Mouse (Mus musculus) neural tube, embryonic 15.5 days (tissue): ENCODE results near the gene B230118H07Rik. TPM values are rescaled to one million over a fixed set of nuclear protein-coding genes. Genes with fewer than 3 reads are reported as not detected.
A peak's percentile ranks its signal among the peaks of the same experiment; 100 is the strongest.

Source experiments
- ATAC-seq: fragments of 200-750 bp; cut with Nextera tagmentation; 2 replicates; pipeline ENCODE4 v1.8.0; 2017; ENCODE audit warnings: mild to moderate bottlenecking, moderate TSS enrichment, moderate library complexity; ENCODE audit not compliant: low FRiP score
- H3K27ac ChIP-seq: fragments of 300-500 bp; sonication (generic); replicated peaks from 2 replicates; pipeline ENCODE4 v1.5.1; 2015; ENCODE audit warnings: mild to moderate bottlenecking, inconsistent platforms
- H3K27me3 ChIP-seq: fragments of 300-500 bp; sonication (generic); replicated peaks from 2 replicates; pipeline ENCODE4 v1.6.1; 2015; ENCODE audit warnings: inconsistent platforms
- H3K36me3 ChIP-seq: fragments of 300-500 bp; sonication (generic); 2 replicates; pipeline ENCODE4 v1.6.1; 2015; ENCODE audit warnings: inconsistent platforms
- H3K4me1 ChIP-seq: fragments of 300-500 bp; sonication (generic); 2 replicates; pipeline ENCODE4 v1.6.1; 2015; ENCODE audit warnings: inconsistent platforms
- H3K4me2 ChIP-seq: fragments of 300-500 bp; sonication (generic); 2 replicates; pipeline ENCODE4 v1.6.1; 2015; ENCODE audit warnings: inconsistent platforms, mild to moderate bottlenecking, moderate library complexity
- H3K4me3 ChIP-seq: fragments of 300-500 bp; sonication (generic); replicated peaks from 2 replicates; pipeline ENCODE4 v1.5.1; 2015; ENCODE audit warnings: mild to moderate bottlenecking, inconsistent platforms
- H3K9ac ChIP-seq: fragments of 300-500 bp; sonication (generic); replicated peaks from 2 replicates; pipeline ENCODE4 v1.6.1; 2015; ENCODE audit warnings: mild to moderate bottlenecking, inconsistent platforms
- H3K9me3 ChIP-seq: fragments of 300-500 bp; sonication (generic); replicated peaks from 2 replicates; pipeline ENCODE4 v1.6.1; 2016; ENCODE audit warnings: inconsistent platforms
- whole genome bisulfite sequencing: fragments of 180-500 bp; shearing (Covaris S2); methylation state at CpG from one replicate; pipeline ENCODE4 v1.1.7; 2015; ENCODE audit warnings: mixed read lengths; 5-methylcytosine and 5-hydroxymethylcytosine counted together
- polyA plus RNA-seq: library from polyadenylated mRNA; unstranded; fragments of >200 nt; fragmentation: Nextera tagmentation; extraction: Ambion mirVana; gene quantifications from 2 replicates; pipeline ENCODE4 v1.2.1, GENCODE M21; 2015

B230118H07Rik gene
- polyA plus RNA-seq, 1 experiment from 2014 or later, result 50.1 TPM

DNA sequence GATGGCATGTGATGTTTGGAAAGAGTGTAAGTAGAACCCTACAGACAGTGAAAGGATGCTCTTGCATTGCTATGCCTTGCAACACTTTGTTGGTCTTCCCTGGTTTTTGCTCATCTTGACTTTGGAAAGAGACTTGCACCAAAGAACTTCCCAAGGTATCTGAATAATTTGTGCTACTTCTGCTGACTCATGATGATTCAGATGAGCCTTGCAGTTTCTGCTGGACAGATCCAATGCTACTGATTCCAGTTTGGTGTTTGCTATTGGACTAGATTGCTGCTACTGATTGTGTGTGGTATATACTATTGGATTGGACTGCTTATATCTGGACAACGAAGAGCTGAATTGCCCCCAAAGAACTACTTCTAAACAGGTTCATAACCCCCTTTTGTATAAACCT is 46.2 kb downstream of the B230118H07Rik start:
- Histone ChIP-seq H3K36me3 (no peaks in the 10 kb centered on the region), H3K4me1 (peaks cover 17% of the 10 kb centered on the region), H3K27ac (no peak overlapping the region), H3K4me2 (no peak overlapping the region), H3K27me3 (no peaks in the 10 kb centered on the region), H3K9me3 (no peaks in the 10 kb centered on the region), H3K4me3 (no peak overlapping the region), H3K9ac (no peak overlapping the region)
- 91% methylated on average over 1 of the region's 1 CpGs for WGBS
- ATAC-seq, result no peak

DNA sequence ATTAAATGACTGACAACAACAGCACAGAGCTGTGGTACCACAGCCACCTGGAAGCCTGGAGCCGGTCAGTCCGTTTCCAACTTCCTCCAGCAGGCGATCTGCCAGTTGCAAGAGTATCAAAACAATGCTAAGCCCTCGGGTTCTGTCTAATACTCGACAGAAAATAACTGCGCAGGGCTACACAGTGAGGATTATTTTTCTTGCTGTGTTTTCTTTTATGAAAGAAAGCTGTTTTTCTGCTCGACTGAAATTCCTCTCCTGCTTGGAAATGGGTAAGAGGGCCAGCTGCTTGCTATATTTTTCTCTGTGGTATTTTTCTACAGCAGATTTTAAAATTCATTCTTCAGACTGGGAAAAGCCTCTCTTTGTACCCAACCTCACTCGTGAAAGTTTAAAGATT is 48.6 kb downstream of the B230118H07Rik start:
- Histone ChIP-seq H3K9me3 (no peaks in the 10 kb centered on the region), H3K27ac (no peak overlapping the region), H3K4me3 (no peak overlapping the region), H3K9ac (no peak overlapping the region), H3K36me3 (no peaks in the 10 kb centered on the region), H3K4me1 (peaks cover 21% of the 10 kb centered on the region), H3K4me2 (no peak overlapping the region), H3K27me3 (no peaks in the 10 kb centered on the region)
- no peak for ATAC-seq
- 30% methylated on average over 8 of the region's 8 CpGs for WGBS

DNA sequence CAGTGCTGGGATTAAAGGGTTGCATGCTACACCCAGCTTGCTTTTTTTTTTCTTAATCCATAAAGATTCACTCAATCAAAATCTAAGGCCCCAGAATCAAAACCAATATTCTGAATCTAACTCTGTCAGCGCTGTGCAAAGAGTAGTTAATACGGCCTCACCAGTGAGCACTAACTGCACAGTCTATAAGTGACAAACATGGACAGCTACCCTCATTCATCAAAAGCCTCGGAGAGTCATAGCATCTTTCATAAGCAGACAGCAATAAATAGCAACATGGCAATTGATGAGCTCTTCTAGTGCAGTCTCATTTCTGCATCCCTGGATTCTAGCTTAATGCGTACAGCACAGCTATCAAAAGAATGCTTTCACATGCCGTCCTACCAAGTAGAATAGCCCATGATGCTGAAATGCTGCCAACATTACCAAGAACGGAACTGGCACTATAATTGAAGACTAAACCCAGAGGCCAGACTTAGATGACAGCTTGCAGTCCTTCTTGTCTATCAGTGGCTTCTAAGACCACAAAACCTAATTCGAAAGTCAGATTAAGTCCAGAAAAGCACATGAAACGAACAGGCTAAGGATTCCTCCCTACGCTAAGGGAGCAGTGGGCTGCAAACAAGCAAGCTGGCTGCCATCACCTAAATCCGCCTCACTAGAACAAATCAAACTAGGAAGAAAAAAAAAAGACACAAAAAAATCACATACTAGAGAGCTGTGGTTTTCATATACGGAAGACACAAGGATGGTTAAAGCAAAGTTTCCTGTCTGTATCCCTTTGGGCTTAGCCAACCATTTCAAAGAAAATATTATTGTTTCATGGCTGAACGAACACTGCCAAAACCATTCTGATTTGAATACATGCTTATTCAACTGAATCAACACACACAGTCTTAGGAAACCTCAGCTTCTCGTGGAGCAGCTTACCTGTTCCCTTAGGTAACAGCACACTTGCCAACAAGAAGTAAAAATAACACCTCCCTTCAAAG is 50.8 kb downstream of the B230118H07Rik start:
- ATAC-seq, result peak; percentile 28; the same call in 1 of the 2 replicates
- WGBS, result 40% methylated on average over 13 of the region's 13 CpGs
- Histone ChIP-seq H3K4me2 (peak overlapping the region; percentile 30), H3K36me3 (no peaks in the 10 kb centered on the region), H3K27ac (peak overlapping the region; percentile 10; the same call in 1 of the 2 replicates), H3K9ac (no peak overlapping the region), H3K4me1 (peaks cover 21% of the 10 kb centered on the region), H3K4me3 (no peak overlapping the region), H3K9me3 (no peaks in the 10 kb centered on the region), H3K27me3 (no peaks in the 10 kb centered on the region)

DNA sequence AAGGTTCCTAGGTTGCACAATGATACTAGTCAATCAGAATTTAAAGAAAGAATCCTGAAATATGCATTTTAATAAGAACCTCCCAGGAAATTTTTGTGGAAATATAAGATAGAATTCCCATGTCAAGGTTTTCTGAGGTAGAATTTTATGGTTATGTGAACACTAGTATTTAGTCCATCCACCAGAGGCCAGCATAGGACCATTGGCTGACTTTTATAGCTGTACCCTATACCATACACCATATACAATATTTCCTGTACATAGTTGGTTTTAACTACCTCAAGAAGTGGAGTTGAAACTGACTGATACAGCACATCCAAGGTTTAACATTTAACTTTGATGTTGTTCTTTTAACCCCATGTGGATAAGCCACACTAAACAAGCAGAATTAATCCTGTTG is 52.1 kb downstream of the B230118H07Rik start:
- no peak overlapping the region for H3K27ac ChIP-seq
- ATAC-seq, result no peak
- no peak overlapping the region for H3K9ac ChIP-seq
- H3K4me1 ChIP-seq, result peaks cover 30% of the 10 kb centered on the region
- no peak overlapping the region for H3K4me3 ChIP-seq
- no peak overlapping the region for H3K4me2 ChIP-seq
- no peaks in the 10 kb centered on the region for H3K9me3 ChIP-seq
- no peaks in the 10 kb centered on the region for H3K27me3 ChIP-seq
- no peaks in the 10 kb centered on the region for H3K36me3 ChIP-seq

DNA sequence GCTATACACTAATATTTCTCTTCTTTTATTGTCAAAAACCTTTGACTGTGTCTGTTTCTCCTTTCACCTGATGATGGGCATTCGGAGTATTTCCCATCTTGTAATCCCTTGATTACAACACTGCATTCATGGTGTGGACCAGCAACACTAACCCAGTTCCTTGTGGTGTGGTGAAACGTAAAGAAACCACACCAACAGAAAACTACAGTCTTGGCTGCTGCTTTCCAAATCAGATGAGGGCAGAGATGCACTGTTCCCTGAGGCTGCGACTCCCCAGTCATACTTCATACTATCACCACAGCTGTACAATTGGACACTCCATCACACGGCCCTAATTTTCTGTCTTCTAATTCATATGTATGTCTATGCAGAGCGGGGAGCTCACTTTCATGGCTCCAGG is 54.7 kb downstream of the B230118H07Rik start:
- Histone ChIP-seq H3K4me2 (no peak overlapping the region), H3K27ac (no peak overlapping the region), H3K36me3 (no peaks in the 10 kb centered on the region), H3K9me3 (no peaks in the 10 kb centered on the region), H3K4me1 (peaks cover 37% of the 10 kb centered on the region), H3K4me3 (no peak overlapping the region), H3K27me3 (no peaks in the 10 kb centered on the region), H3K9ac (no peak overlapping the region)
- WGBS, result 61% methylated on average over 5 of the region's 5 CpGs
- ATAC-seq, result no peak

DNA sequence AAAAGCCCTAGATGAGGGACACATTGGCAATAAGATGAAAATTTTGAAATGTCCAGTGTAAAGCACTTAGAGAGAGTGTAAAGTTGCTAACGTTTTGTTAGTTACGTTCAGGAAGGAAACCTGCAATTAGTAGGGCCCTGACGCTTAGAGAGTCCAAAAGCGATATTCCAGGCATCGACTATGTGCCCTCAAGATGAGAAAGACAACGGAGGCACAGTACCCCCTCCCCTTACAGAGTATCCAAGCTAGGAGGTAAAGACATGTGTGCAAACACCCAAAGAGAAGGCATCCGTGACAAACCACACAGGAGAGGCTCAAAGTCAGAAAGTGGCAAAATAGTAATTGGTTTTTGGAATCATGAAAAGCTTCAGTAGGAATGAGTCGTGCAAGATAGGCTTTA is 56.4 kb downstream of the B230118H07Rik start:
- Histone ChIP-seq H3K4me2 (0 out of 2 replicates have a peak overlapping the region, but pooled peaks have one; percentile 1), H3K9me3 (no peaks in the 10 kb centered on the region), H3K9ac (no peak overlapping the region), H3K4me1 (peaks cover 26% of the 10 kb centered on the region), H3K27ac (peak overlapping the region; percentile 60), H3K27me3 (no peaks in the 10 kb centered on the region), H3K36me3 (no peaks in the 10 kb centered on the region), H3K4me3 (no peak overlapping the region)
- peak; percentile 13; the same call in 1 of the 2 replicates for ATAC-seq
- WGBS, result 16% methylated on average over 8 of the region's 8 CpGs

DNA sequence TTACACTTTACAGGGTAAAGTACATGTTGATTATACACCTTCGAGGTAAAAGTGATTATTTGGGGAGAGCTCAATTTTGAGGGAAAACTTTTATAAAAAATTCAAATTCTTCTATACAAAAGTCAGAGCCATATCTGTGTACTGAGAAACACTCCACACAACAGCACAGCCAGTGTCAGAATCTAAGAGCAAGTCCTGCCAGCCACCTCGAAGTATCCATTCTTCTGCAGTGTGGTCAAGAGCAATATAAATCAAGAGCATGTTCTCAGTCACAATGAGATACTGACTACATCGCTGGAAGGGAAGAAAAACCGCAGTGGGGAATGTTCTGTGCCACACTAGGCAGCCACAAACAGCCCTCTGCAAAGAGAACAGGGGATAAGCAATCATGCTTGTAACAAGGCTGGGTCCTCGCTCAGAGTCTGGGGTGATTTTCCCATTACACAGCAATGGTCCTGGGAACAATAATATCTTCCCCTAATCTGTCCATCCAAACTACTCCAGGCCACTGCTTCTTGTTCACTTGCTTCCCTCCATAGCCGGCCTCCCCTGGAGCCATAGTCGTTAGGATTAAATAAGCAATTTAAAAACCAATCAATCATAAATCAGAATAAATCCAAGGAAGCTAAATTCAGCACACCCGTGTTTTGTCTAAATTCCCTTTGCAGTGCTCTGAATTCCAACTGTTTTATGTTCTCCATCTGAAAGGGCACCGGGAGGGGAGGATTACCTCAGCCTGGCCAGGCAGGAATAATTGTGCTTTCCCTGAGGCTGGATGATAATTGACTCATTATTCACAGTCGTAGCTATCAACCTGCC is 57.1 kb downstream of the B230118H07Rik start:
- H3K4me3 ChIP-seq, result no peak overlapping the region
- ATAC-seq, result peak; percentile 72
- H3K4me1 ChIP-seq, result peaks cover 23% of the 10 kb centered on the region
- no peaks in the 10 kb centered on the region for H3K36me3 ChIP-seq
- 9% methylated on average over 10 of the region's 10 CpGs for WGBS
- no peaks in the 10 kb centered on the region for H3K27me3 ChIP-seq
- H3K27ac ChIP-seq, result peak overlapping the region; percentile 60
- no peaks in the 10 kb centered on the region for H3K9me3 ChIP-seq
- no peak overlapping the region for H3K9ac ChIP-seq
- H3K4me2 ChIP-seq, result peak overlapping the region; percentile 1; the same call in 1 of the 2 replicates

DNA sequence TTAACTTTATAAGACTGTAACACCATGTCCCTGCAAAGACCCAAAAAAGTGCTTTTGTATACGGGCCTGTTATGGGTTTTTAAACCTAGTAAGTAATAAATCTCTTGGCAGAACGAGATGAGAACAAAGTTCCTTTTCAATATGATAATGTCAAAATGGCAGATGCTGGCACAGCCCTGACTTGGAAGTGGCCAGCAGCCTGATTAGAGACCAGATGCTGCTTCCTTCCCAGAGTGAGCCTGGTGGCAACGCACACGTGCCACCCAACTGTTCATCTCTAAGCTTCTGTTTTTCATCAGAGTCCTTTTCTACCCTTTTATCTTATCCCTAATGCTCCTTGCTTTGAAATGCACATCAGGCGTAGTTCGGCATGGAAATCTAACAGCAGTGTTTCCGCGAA is 58.0 kb downstream of the B230118H07Rik start:
- WGBS, result 35% methylated on average over 8 of the region's 8 CpGs
- Histone ChIP-seq H3K27ac (no peak overlapping the region), H3K4me1 (peaks cover 23% of the 10 kb centered on the region), H3K4me3 (no peak overlapping the region), H3K9me3 (no peaks in the 10 kb centered on the region), H3K27me3 (no peaks in the 10 kb centered on the region), H3K9ac (no peak overlapping the region), H3K4me2 (no peak overlapping the region), H3K36me3 (no peaks in the 10 kb centered on the region)
- ATAC-seq, result no peak

DNA sequence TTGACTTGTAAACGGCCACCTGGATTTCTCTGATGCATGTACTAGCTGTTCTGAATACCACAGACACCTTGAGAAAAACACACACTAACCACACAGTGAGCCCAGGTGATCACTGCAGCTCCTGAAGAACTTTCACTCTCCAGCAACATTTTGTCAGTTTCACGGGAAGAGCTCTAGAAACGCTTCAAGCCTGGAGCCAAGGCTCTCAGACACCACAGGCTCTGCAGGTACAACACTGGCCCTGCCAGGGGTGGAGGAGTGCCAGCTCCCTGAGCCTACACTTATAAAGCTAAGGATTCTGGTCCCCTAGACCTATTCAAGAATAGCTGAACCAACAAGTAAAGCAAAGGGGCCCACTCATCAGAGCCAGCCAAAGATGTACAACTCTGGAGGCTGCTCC is 67.9 kb downstream of the B230118H07Rik start:
- WGBS, result 93% methylated on average over 3 of the region's 3 CpGs
- no peaks in the 10 kb centered on the region for H3K9me3 ChIP-seq

DNA sequence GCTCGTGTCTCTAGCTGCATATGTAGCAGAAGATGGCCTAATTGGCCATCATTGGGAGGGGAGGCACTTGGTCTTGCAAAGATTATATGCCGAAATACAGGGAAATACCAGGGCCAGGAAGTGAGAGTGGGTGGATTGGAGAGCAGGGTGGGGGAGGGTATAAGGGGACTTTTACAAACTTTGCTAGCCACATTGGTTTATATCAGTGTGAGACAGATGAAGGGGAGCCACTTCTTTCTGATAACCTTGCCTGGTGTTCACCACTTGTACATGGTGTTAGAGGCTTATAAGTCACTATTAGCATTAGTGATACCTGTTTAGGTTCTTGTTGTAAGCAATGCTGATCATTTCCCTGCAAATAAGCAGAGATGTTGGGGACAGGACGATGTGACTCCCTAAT is 68.4 kb downstream of the B230118H07Rik start:
- ATAC-seq, result no peak
- H3K4me2 ChIP-seq, result no peak overlapping the region
- H3K4me3 ChIP-seq, result no peak overlapping the region
- no peak overlapping the region for H3K27ac ChIP-seq
- 86% methylated on average over 3 of the region's 3 CpGs for WGBS
- H3K4me1 ChIP-seq, result no peaks in the 10 kb centered on the region
- no peaks in the 10 kb centered on the region for H3K27me3 ChIP-seq
- no peak overlapping the region for H3K9ac ChIP-seq
- H3K36me3 ChIP-seq, result no peaks in the 10 kb centered on the region
- no peaks in the 10 kb centered on the region for H3K9me3 ChIP-seq

More for the DNA sequence above, 67.9 kb downstream of the B230118H07Rik start:
- H3K9ac ChIP-seq, result no peak overlapping the region
- no peaks in the 10 kb centered on the region for H3K36me3 ChIP-seq
- no peak overlapping the region for H3K4me2 ChIP-seq
- no peak overlapping the region for H3K4me3 ChIP-seq
- H3K27me3 ChIP-seq, result no peaks in the 10 kb centered on the region
- ATAC-seq, result no peak
- H3K4me1 ChIP-seq, result no peaks in the 10 kb centered on the region
- H3K27ac ChIP-seq, result no peak overlapping the region

DNA sequence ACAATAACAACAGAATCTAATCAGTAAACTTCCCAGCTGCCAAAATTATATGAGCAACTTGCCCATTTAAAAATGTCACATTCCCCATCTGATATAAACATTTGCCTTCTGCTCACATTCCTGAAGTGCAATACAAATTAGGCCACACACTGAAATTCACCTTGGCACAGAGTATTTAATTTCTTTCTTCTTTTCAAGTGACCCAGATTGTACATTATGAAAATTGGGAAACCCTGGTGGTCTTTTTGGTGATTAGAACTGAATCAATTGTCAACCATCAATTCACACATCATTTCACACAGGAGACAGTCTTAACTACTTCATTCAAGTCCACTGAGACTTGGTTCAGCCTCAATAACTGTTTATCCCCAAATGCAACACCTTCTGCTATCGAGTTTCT is 68.9 kb downstream of the B230118H07Rik start:
- WGBS, result 40% methylated on average over 1 of the region's 1 CpGs
- ATAC-seq, result no peak
- no peaks in the 10 kb centered on the region for H3K36me3 ChIP-seq
- no peaks in the 10 kb centered on the region for H3K4me1 ChIP-seq
- H3K4me3 ChIP-seq, result no peak overlapping the region
- no peaks in the 10 kb centered on the region for H3K27me3 ChIP-seq
- H3K9ac ChIP-seq, result no peak overlapping the region
- H3K9me3 ChIP-seq, result no peaks in the 10 kb centered on the region
- no peak overlapping the region for H3K4me2 ChIP-seq
- no peak overlapping the region for H3K27ac ChIP-seq
